Mouse (Mus musculus): ENCODE data around the gene Nfia.
A peak's percentile ranks its signal among the peaks of the same experiment; 100 is the strongest.

The Nfia gene

GRCm38 (mm10) chr4:98004108-98004625, 231.6 kb downstream of the Nfia start:
- peak; percentile 96 for DNase-seq (ENCODE audit: low read depth)

GRCm38 (mm10) chr4:98004986-98005385, 232.5 kb downstream of the Nfia start:
- DNase-seq (ENCODE audit: low read depth) = no peak

- no peak for DNase-seq (ENCODE audit: low read depth)
Observed at GRCm38 (mm10) chr4:98008814-98009368, 236.4 kb downstream of the Nfia start.

GRCm38 (mm10) chr4:98009966-98010365, 237.4 kb downstream of the Nfia start:
- DNase-seq (ENCODE audit: low read depth) = no peak

GRCm38 (mm10) chr4:98019811-98020210, 247.3 kb downstream of the Nfia start:
- DNase-seq (ENCODE audit: low read depth) = no peak

- DNase-seq (ENCODE audit: low read depth) = no peak
Observed at GRCm38 (mm10) chr4:98020836-98021235, 248.3 kb downstream of the Nfia start.

DNA sequence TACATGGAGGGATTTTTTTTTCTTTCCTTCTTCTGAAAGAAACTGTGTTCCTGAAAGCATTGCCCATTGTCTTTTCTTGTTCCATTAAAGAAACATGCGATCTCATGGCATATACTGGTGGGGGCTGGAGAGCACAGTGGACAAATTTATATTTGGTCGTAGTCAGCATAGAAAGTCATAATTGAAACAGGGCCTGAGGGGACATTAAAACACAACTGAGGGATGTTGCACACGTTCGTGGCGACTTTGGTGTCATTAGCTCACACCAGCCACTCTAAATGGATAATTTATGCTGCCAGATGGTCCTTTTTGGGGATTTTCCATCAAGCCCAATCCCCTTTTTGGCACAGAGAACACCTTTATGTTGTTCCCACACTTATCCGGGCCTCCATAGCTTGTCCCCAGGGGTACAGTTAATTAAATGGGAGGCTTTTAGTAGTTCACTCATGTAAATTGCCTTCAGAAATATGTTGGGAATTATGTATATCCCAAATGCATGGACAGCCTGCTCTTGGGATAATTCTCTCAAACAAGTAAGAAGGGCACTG, 250.8 kb downstream of the Nfia start:
- DNase-seq (ENCODE audit: low read depth) = no peak

- DNase-seq (ENCODE audit: low read depth) = no peak
Observed at GRCm38 (mm10) chr4:98027412-98027811, 254.9 kb downstream of the Nfia start.

GRCm38 (mm10) chr4:98031871-98032270, 259.3 kb downstream of the Nfia start:
- DNase-seq (ENCODE audit: low read depth) = no peak

DNA sequence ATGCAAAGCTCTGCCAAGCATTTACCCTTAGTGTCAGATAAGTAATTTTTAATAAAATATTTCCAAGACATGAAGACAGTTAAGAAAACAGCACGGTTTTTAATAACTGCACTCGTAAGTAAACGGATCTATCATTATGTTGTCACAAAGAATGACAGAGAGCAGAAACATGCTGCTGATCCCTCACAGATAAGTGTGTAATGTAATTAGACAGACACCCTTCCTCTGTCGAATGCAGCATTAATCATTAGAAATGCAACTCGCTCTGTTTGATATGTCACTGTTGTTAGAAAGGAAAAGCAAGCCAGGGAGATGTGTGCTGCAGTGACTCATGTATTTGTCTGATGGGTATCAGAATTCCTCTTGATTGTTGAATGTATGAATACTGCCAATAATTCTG, 259.8 kb downstream of the Nfia start:
- DNase-seq (ENCODE audit: low read depth) = no peak

GRCm38 (mm10) chr4:98039095-98039494, 266.6 kb downstream of the Nfia start:
- no peak for DNase-seq (ENCODE audit: low read depth)

GRCm38 (mm10) chr4:98040179-98040578, 267.6 kb downstream of the Nfia start:
- no peak for DNase-seq (ENCODE audit: low read depth)

DNA sequence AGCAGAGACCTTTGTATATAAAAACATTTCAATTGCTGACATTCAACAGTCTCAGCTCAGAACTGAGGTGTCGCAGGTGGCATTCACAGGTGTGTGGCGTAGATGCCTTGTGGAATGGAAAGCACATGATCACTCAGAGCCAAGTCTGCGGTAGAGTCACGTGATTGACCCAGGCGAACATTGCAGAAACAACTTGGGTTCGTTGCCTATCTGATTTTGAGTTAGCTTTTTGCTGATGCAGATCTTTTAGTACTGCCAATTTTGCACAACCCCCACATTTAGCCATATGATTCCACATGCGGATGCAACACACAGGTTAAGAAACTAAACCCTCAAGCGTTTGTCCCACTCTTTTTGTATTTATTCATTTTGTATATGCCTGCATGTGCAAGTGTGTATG, 272.1 kb downstream of the Nfia start:
- DNase-seq (ENCODE audit: low read depth) = no peak

DNA sequence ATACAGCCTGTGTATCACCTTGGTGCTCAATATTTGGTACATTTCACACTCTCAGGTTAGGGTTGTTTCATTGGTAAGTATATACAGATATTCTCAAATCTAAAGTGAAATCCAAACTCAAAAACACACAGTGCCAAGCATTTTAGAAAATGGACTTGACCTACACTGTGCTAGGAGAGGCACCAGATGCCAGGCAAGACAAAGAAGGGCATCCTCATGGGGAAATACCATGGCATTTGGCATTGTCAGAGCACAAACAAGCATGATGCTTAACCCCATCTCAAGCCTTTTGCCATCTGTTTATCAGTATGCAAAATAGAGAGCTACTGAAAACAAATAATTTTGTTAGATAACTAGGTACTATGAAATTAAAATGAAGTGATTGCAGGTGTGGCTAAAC, 274.8 kb downstream of the Nfia start:
- DNase-seq (ENCODE audit: low read depth) = no peak

GRCm38 (mm10) chr4:98049584-98049983, 277.1 kb downstream of the Nfia start:
- DNase-seq (ENCODE audit: low read depth) = no peak

DNA sequence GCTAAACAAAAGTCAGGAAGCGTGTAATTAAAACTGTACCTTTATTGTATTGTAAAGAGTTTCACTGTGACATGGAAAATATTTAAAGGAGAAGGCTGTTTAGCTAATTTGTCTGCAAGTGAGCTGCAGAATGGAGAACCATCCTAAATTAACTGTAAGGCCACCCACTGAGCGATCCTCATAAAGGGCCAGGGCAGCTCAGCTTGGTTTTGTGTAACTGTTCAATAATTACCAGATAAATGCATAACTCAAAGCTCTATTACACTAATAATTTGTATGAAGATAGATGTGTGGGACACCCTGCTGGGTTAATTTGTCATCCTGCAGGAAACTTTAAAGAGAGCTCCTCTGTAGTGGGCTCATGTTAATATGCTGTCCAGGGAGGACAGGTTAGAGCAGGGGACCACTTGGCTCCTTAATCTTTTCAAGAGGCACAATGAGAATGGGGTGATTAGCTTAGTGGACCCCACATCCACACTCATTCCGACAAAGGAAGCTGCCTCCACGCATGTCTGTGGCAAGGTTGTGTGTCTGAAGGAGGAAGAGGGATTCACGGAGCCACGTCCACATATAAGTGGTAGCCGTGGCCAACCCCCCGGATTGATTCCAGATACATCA, 277.6 kb downstream of the Nfia start:
- no peak for DNase-seq (ENCODE audit: low read depth)

DNA sequence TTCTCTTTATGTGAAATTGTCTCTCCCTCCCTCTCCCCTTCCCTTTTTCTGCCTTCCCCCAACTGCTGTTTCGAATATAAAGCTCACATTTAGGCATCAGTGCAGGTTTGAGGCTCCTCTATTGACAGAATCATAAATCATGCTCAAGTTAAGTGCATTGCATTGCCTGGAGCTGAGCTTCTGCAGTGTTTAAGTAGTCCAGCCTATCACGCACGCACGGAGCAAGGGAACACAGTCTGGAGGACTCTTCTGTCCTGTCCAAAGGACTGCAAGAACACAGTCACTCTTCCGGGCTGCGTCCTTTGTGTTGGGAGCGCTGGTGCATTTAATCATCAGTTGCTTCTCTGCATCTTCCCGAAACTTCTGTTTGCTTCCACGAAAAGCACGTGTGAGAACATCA, 278.2 kb downstream of the Nfia start:
- DNase-seq (ENCODE audit: low read depth) = no peak

GRCm38 (mm10) chr4:98051326-98051725, 278.8 kb downstream of the Nfia start:
- no peak for DNase-seq (ENCODE audit: low read depth)

GRCm38 (mm10) chr4:98055036-98055435, 282.5 kb downstream of the Nfia start:
- DNase-seq (ENCODE audit: low read depth) = no peak

DNA sequence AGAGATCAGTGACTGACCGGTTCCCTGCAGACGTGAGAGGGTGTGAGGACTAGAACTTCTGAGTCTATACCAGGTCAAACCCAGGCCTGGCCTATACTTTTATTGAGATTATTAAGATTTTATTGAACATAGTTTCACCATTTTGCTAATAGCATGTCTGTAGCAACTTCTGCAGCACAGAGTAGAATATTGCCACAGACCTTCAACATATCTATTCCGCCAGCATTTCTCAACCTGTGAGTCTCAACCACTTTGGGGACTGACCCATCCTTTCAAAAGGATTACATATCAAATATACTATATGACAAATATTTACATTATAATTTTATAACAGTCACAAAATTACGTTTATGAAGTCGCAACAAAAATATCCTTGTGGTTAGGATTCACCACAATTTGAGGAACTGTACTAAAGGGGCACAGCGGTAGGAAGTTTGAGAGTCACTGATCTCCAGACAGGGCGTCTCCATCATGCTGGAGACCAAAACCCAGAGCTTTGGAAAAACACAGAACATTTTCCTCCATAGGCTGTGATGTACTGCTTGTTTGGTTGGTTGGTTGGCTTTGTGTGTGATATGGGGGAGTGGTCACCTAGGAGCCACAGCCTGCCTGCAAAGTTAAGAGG, 284.0 kb downstream of the Nfia start:
- no peak for DNase-seq (ENCODE audit: low read depth)

GRCm38 (mm10) chr4:98057246-98057645, 284.7 kb downstream of the Nfia start:
- no peak for DNase-seq (ENCODE audit: low read depth)

GRCm38 (mm10) chr4:98057721-98058120, 285.2 kb downstream of the Nfia start:
- DNase-seq (ENCODE audit: low read depth) = no peak

GRCm38 (mm10) chr4:98058182-98058581, 285.6 kb downstream of the Nfia start:
- DNase-seq (ENCODE audit: low read depth) = no peak

Data from fibroblast of lung, adult 2 months (primary cell).